Mouse (Mus musculus): ENCODE data around the gene Abcb11. TPM values are rescaled to one million over a fixed set of nuclear protein-coding genes. Genes with fewer than 3 reads are reported as not detected.

The Abcb11 gene
- polyA plus RNA-seq, 1 experiment from 2014 or later: not detected

DNA sequence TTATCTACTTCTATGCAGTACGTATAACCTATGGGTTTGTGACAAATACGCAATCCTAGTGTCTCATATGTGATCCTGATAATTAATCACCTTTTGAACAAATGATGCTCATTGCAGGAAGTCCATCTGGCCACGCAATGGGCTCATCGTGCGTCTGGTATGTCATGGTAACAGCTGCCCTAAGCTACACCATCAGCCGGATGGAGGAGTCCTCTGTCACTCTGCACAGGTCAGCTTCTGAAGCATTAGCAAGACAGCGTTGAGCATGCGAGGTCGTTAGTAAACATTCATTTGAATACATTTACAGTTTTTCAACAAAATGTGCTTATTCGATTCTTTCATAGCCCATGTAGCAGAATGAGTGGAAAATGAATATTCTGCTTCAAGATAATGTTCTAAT lies 119.6 kb downstream of the Abcb11 start:
- Histone ChIP-seq H3K36me3 (no peaks in the 10 kb centered on the region), H3K9ac (no peak overlapping the region), H3K4me3 (no peak overlapping the region), H3K4me2 (no peak overlapping the region), H3K27me3 (replicated peaks) (no peaks in the 10 kb centered on the region), H3K4me1 (replicated peaks) (no peaks in the 10 kb centered on the region), H3K9me3 (replicated peaks) (no peaks in the 10 kb centered on the region), H3K27ac (ENCODE audit: poor library complexity, severe bottlenecking) (no peak overlapping the region)
- no peak for ATAC-seq (ENCODE audit: insufficient number of reproducible peaks, low FRiP score)
- WGBS: 83% methylated on average over 10 of the region's 10 CpGs

DNA sequence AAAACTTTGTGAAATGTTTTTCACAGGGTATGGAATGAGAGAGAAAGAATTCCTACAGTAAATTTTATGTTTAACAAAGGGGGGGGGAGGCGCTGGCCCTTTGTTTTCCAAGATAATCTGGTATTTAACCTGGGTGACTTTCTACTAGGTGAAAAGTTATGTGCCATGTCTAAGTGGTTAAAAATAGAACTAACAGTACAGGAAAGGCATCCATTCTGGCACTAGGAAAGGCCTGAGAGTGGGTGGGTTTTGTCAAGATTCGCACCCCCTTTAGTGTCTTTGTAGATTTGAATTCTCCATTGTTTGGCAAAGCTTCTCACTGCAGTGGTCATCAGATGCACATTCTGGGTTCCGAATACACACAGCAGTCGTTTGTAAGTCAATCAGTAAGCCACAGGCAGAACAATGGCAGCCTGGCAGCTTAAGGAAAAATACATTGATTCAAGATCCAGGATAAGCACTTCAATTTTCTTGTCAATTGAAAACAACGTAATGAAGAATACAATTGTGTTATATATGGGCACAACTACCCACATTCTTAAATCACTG lies 120.5 kb downstream of the Abcb11 start:
- Histone ChIP-seq H3K9ac (no peak overlapping the region), H3K27ac (ENCODE audit: poor library complexity, severe bottlenecking) (no peak overlapping the region; the same call in 1 of the 2 replicates), H3K4me1 (replicated peaks) (no peaks in the 10 kb centered on the region), H3K27me3 (replicated peaks) (no peaks in the 10 kb centered on the region), H3K4me3 (no peak overlapping the region), H3K4me2 (no peak overlapping the region), H3K9me3 (replicated peaks) (no peaks in the 10 kb centered on the region), H3K36me3 (no peaks in the 10 kb centered on the region)
- WGBS: 64% methylated on average over 5 of the region's 5 CpGs
- ATAC-seq (ENCODE audit: insufficient number of reproducible peaks, low FRiP score): no peak

GRCm38 (mm10) chr2:69215242-69215641 lies 127.2 kb downstream of the Abcb11 start:
- no peaks in the 10 kb centered on the region for H3K36me3 ChIP-seq
- H3K9ac ChIP-seq: no peak overlapping the region
- WGBS: 82% methylated on average over 7 of the region's 7 CpGs
- ATAC-seq (ENCODE audit: insufficient number of reproducible peaks, low FRiP score): no peak
- no peak overlapping the region for H3K4me3 ChIP-seq
- no peak overlapping the region for H3K4me2 ChIP-seq
- no peaks in the 10 kb centered on the region for H3K9me3 ChIP-seq (replicated peaks)
- no peaks in the 10 kb centered on the region for H3K4me1 ChIP-seq (replicated peaks)
- no peak overlapping the region for H3K27ac ChIP-seq (ENCODE audit: poor library complexity, severe bottlenecking)
- H3K27me3 ChIP-seq (replicated peaks): no peaks in the 10 kb centered on the region

DNA sequence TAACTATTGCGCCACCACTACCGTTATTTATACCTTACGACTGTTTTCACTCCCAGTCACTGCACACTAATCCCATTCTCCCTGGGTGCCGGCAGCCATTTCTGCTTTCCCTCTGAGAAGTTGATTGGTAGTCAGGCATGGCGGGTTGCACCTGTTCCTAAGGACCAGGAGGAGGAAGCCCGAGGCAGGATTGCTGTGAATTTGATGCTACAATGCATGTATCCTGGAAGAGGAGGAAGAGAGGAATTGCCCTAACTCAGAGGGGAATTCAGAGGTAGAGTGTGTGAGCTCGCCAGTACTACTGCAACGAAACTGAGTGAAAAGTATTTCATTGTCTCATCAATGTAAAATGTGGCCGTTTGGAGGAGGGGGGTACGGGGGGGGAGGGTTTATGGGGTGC lies 129.8 kb downstream of the Abcb11 start:
- H3K36me3 ChIP-seq: no peaks in the 10 kb centered on the region
- no peaks in the 10 kb centered on the region for H3K9me3 ChIP-seq (replicated peaks)
- WGBS: 69% methylated on average over 10 of the region's 10 CpGs
- no peak overlapping the region for H3K4me2 ChIP-seq
- no peaks in the 10 kb centered on the region for H3K4me1 ChIP-seq (replicated peaks)
- no peak for ATAC-seq (ENCODE audit: insufficient number of reproducible peaks, low FRiP score)
- no peaks in the 10 kb centered on the region for H3K27me3 ChIP-seq (replicated peaks)
- H3K4me3 ChIP-seq: no peak overlapping the region
- H3K27ac ChIP-seq (ENCODE audit: poor library complexity, severe bottlenecking): no peak overlapping the region
- no peak overlapping the region for H3K9ac ChIP-seq

- no peaks in the 10 kb centered on the region for H3K36me3 ChIP-seq
- no peak for ATAC-seq (ENCODE audit: insufficient number of reproducible peaks, low FRiP score)
- no peaks in the 10 kb centered on the region for H3K9me3 ChIP-seq (replicated peaks)
- no peak within 1 kb of the TSS for H3K4me2 ChIP-seq
- H3K27ac ChIP-seq (ENCODE audit: poor library complexity, severe bottlenecking): no peak within 1 kb of the TSS
- H3K4me1 ChIP-seq (replicated peaks): no peaks in the 10 kb centered on the region
- H3K9ac ChIP-seq: no peak within 1 kb of the TSS
- 80% methylated on average over 7 of the region's 7 CpGs for WGBS
- no peaks in the 10 kb centered on the region for H3K27me3 ChIP-seq (replicated peaks)
- H3K4me3 ChIP-seq: no peak within 1 kb of the TSS
Observed at GRCm38 (mm10) chr2:69210773-69211172, 131.6 kb downstream of the Abcb11 start, which contains the start of gene G6pc2. Gene G6pc2 (plus strand): TSS chr2:69211073.

DNA sequence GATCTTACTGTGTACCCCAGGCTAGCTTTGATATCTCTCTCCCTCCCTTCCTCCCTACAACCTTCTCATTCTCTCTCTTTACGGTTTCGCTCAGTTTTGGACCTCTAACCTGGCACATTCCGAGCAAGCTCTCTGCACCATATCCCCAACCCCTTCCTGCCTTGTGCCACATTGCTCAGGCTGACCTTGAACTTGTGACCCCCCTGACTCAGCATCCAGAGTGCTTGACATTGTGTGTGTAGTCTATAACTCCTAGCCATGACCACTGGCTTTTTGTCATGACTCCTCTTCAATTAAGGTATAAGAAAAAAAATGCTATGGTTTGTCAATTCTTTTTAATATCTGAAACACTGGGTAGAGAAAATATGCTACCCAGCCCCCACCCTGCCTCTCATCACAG lies 132.7 kb downstream of the Abcb11 start:
- Histone ChIP-seq H3K4me1 (replicated peaks) (peaks cover 8% of the 10 kb centered on the region), H3K9ac (no peak overlapping the region), H3K4me2 (no peak overlapping the region), H3K27ac (ENCODE audit: poor library complexity, severe bottlenecking) (no peak overlapping the region), H3K4me3 (no peak overlapping the region), H3K27me3 (replicated peaks) (no peaks in the 10 kb centered on the region), H3K36me3 (no peaks in the 10 kb centered on the region), H3K9me3 (replicated peaks) (no peaks in the 10 kb centered on the region)
- WGBS: 82% methylated on average over 3 of the region's 3 CpGs
- ATAC-seq (ENCODE audit: insufficient number of reproducible peaks, low FRiP score): no peak

- H3K27me3 ChIP-seq (replicated peaks): no peaks in the 10 kb centered on the region
- peak; percentile 54; the same call in 1 of the 2 replicates for ATAC-seq (ENCODE audit: insufficient number of reproducible peaks, low FRiP score)
- H3K27ac ChIP-seq (ENCODE audit: poor library complexity, severe bottlenecking): no peak overlapping the region
- H3K9ac ChIP-seq: no peak overlapping the region
- no peaks in the 10 kb centered on the region for H3K9me3 ChIP-seq (replicated peaks)
- peak overlapping the region; percentile 52 for H3K4me2 ChIP-seq
- H3K4me1 ChIP-seq (replicated peaks): peaks cover 8% of the 10 kb centered on the region
- peaks cover 12% of the 10 kb centered on the region for H3K36me3 ChIP-seq
- peak overlapping the region; percentile 95; the same call in 1 of the 2 replicates for H3K4me3 ChIP-seq
- 19% methylated on average over 7 of the region's 7 CpGs for WGBS
Observed at GRCm38 (mm10) chr2:69206523-69206922, 135.9 kb downstream of the Abcb11 start.

GRCm38 (mm10) chr2:69205791-69206351 lies 136.5 kb downstream of the Abcb11 start, which contains the start of gene Spc25:
Gene Spc25 (minus strand): TSS chr2:69206194.
- Histone ChIP-seq H3K9ac (peak within 1 kb of the TSS; percentile 92), H3K4me3 (peak within 1 kb of the TSS; percentile 95), H3K27me3 (replicated peaks) (no peaks in the 10 kb centered on the region), H3K27ac (ENCODE audit: poor library complexity, severe bottlenecking) (peak within 1 kb of the TSS; percentile 85), H3K4me1 (replicated peaks) (peaks cover 8% of the 10 kb centered on the region), H3K9me3 (replicated peaks) (no peaks in the 10 kb centered on the region), H3K4me2 (peak within 1 kb of the TSS; percentile 75), H3K36me3 (peaks cover 19% of the 10 kb centered on the region)
- WGBS: 0% methylated on average over 46 of the region's 46 CpGs
- ATAC-seq (ENCODE audit: insufficient number of reproducible peaks, low FRiP score): peak; percentile 99

DNA sequence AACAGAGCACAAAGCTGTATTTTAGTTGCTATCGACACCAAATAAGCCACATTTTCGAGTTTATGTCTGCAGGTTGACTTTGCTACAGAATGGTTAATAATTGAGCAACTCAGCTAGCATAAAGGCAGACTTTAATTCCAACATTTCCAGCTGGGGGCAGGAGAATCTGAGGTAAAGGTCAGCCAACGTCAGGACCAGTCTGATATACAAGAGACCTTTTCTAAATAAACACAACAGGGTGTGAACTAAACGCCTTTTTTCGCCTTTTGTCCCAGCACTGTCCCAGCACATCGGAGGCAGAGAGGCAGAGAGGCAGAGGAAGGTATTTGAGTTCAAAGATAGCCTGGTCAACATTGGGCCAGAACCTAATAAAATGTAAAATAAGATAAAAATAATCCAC lies 137.2 kb downstream of the Abcb11 start:
- ATAC-seq (ENCODE audit: insufficient number of reproducible peaks, low FRiP score): no peak
- WGBS: 22% methylated on average over 6 of the region's 6 CpGs
- Histone ChIP-seq H3K4me1 (replicated peaks) (peaks cover 8% of the 10 kb centered on the region), H3K4me2 (peak overlapping the region; percentile 75), H3K4me3 (peak overlapping the region; percentile 95), H3K36me3 (peaks cover 21% of the 10 kb centered on the region), H3K27ac (ENCODE audit: poor library complexity, severe bottlenecking) (no peak overlapping the region), H3K27me3 (replicated peaks) (no peaks in the 10 kb centered on the region), H3K9ac (peak overlapping the region; percentile 92), H3K9me3 (replicated peaks) (no peaks in the 10 kb centered on the region)

GRCm38 (mm10) chr2:69193555-69193954 lies 148.9 kb downstream of the Abcb11 start:
- WGBS: 81% methylated on average over 5 of the region's 5 CpGs

DNA sequence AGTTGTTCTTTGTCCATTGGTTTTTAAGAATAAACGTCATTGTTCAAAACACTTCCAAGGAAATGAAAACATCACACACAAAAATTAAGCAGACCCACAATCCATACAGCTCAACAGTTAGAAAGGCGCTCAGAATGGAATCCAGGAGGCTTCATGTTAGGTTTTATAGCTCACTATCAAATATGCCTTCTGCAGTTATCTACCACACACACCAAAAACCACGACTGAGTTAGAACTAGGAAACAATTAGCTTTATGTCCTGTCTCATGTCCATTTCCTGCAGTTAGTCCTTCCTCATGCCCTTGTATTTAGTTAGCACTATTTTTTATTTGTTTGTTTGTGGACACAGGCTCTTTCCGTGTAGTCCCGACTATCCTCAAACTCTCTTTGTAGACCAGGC lies 151.4 kb downstream of the Abcb11 start:
- 0 out of 2 replicates have a peak, but pooled peaks cover 4% of the 10 kb centered on the region for H3K9me3 ChIP-seq (replicated peaks)
- H3K9ac ChIP-seq: no peak overlapping the region
- H3K27ac ChIP-seq (ENCODE audit: poor library complexity, severe bottlenecking): no peak overlapping the region
- WGBS: 81% methylated on average over 5 of the region's 5 CpGs
- H3K4me2 ChIP-seq: no peak overlapping the region
- H3K27me3 ChIP-seq (replicated peaks): no peaks in the 10 kb centered on the region
- H3K4me3 ChIP-seq: no peak overlapping the region
- no peak for ATAC-seq (ENCODE audit: insufficient number of reproducible peaks, low FRiP score)
- no peaks in the 10 kb centered on the region; the same call in 1 of the 2 replicates for H3K4me1 ChIP-seq (replicated peaks)
- peaks cover 40% of the 10 kb centered on the region for H3K36me3 ChIP-seq

More at GRCm38 (mm10) chr2:69193555-69193954, 148.9 kb downstream of the Abcb11 start:
- Histone ChIP-seq H3K4me1 (replicated peaks) (no peaks in the 10 kb centered on the region; the same call in 1 of the 2 replicates), H3K27me3 (replicated peaks) (no peaks in the 10 kb centered on the region), H3K36me3 (peaks cover 51% of the 10 kb centered on the region), H3K9me3 (replicated peaks) (0 out of 2 replicates have a peak, but pooled peaks cover 4% of the 10 kb centered on the region), H3K9ac (no peak overlapping the region), H3K4me2 (no peak overlapping the region), H3K4me3 (no peak overlapping the region), H3K27ac (ENCODE audit: poor library complexity, severe bottlenecking) (no peak overlapping the region)
- no peak for ATAC-seq (ENCODE audit: insufficient number of reproducible peaks, low FRiP score)
